Mouse (Mus musculus): ENCODE results near the gene Tmem229b.

DNA sequence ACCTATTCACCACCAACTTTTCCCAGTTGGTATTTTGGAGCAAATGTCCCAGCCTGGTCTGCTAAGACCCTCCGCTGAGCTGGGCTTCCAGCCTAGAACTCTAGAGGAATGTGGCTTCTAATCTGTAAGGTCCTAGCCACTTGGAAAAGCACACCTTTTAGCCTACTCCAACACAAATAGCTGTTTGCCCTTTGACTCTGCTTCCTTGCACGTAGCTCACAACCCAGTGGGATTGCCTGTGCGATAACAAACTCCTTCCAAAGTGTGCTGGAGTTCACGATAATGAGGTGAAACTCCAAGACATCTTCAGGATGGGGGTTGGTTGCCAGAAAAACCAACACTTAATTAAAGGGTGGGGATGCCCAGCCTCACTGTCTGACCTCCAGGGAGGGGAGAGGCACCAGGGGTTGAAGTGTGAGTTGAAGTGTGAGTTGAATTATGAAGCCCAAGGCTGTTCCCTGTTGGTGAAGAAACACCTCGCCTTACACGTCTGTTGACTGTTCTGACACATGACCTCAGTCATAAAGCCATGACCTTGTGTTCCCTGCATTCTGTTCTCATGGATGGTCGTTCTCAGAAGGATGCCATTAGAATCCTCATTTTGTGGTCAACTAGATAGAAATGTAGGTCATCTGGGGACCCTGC is 67.9 kb downstream of the Tmem229b start:
- TF ChIP-seq EP300 (optimal IDR thresholded peaks at IDR 0.05) (no peak), CTCF (IDR thresholded peaks at IDR 0.05; ENCODE audit: low read depth) (no peak)

All from stomach, postnatal 0 days (tissue).